Mouse (Mus musculus): ENCODE results near the gene Daam2.

DNA sequence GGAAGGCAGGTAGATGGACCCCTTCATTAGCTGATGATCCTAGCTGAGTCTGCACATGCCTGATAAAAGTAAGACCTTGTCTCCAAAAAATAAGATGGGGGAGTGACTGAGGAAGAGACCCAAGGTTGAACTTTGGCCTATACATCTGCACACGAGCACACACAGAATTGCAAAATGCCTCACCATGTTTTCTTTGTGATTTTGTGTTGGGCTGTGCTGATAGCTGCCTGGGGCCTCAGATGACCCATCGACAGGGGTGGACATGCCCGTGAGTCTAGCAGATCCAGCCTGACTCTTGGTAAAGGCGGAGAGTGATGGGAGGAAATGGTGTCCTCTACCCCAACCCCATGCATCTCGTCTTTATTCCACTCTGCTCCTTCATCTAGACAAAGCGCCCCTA lies 129.9 kb downstream of the Daam2 start:
- TF ChIP-seq POLR2A (IDR thresholded peaks at IDR 0.05; ENCODE audit: borderline replicate concordance, insufficient read depth, low read length), result no peak
- no peak for TF ChIP-seq CTCF (IDR thresholded peaks at IDR 0.05; ENCODE audit: borderline replicate concordance, insufficient read depth, low read depth, low read length)

Measured in cerebellum, adult 2 months (tissue).